Mouse (Mus musculus): ENCODE results near the gene Dbi. TPM values are rescaled to one million over a fixed set of nuclear protein-coding genes. Genes with fewer than 3 reads are reported as not detected.

Gene Dbi
- polyA plus RNA-seq, 1 experiment: 1,337 TPM

- H3K27me3 ChIP-seq (replicated peaks; ENCODE audit: control insufficient read depth, insufficient read depth, low read length): no peaks in the 10 kb centered on the region
- no peak for TF ChIP-seq CTCF (conservative IDR thresholded peaks at IDR 0.05; ENCODE audit: insufficient read depth, insufficient read length, low read depth, low read length)
- no peak overlapping the region for H3K27ac ChIP-seq (ENCODE audit: insufficient read depth, low read depth, low read length)
- no peaks in the 10 kb centered on the region for H3K36me3 ChIP-seq (ENCODE audit: control insufficient read depth, insufficient read depth, low read length)
- DNase-seq: peak; percentile 34
- peaks cover 6% of the 10 kb centered on the region; the same call in 1 of the 2 replicates for H3K4me1 ChIP-seq (ENCODE audit: control insufficient read depth, insufficient read depth, low read length)
- H3K4me3 ChIP-seq (ENCODE audit: insufficient read depth, low read depth, low read length): no peak overlapping the region
- 69% methylated on average over 7 of the region's 7 CpGs for WGBS
Observed at GRCm38 (mm10) chr1:120135934-120136786, 15.3 kb upstream of the Dbi start.

DNA sequence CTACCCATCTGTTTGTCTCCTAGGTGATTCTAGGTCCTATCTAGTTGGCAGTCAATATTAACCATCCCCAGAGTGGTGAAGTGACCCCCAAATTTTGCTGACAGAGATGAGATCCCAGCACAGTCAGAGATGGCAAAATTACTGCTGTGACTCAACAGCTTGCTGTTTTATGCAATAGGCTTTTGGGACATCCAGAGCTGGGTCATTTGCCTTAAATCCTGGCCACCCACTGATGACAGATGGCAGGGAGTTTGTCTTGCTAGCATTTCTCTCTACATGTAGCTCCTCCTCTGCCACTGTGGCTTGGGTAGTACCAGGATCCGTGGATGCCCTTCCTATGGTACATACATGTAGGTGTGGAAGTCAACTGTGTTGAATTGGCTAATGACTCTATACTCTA is 11.5 kb upstream of the Dbi start:
- WGBS: 90% methylated on average over 1 of the region's 1 CpGs
- H3K4me1 ChIP-seq (ENCODE audit: control insufficient read depth, insufficient read depth, low read length): no peaks in the 10 kb centered on the region
- H3K4me3 ChIP-seq (ENCODE audit: insufficient read depth, low read depth, low read length): no peak overlapping the region
- TF ChIP-seq CTCF (conservative IDR thresholded peaks at IDR 0.05; ENCODE audit: insufficient read depth, insufficient read length, low read depth, low read length) (no peak), POLR2A (IDR thresholded peaks at IDR 0.05; ENCODE audit: low read depth, low read length) (no peak)
- DNase-seq: no peak
- H3K27me3 ChIP-seq (replicated peaks; ENCODE audit: control insufficient read depth, insufficient read depth, low read length): no peaks in the 10 kb centered on the region
- no peak overlapping the region for H3K27ac ChIP-seq (ENCODE audit: insufficient read depth, low read depth, low read length)
- H3K36me3 ChIP-seq (ENCODE audit: control insufficient read depth, insufficient read depth, low read length): no peaks in the 10 kb centered on the region

- WGBS: 65% methylated on average over 9 of the region's 9 CpGs
- Histone ChIP-seq H3K4me1 (ENCODE audit: control insufficient read depth, insufficient read depth, low read length) (peaks cover 8% of the 10 kb centered on the region), H3K4me3 (ENCODE audit: insufficient read depth, low read depth, low read length) (no peak overlapping the region), H3K36me3 (ENCODE audit: control insufficient read depth, insufficient read depth, low read length) (no peaks in the 10 kb centered on the region), H3K27me3 (replicated peaks; ENCODE audit: control insufficient read depth, insufficient read depth, low read length) (no peaks in the 10 kb centered on the region), H3K27ac (ENCODE audit: insufficient read depth, low read depth, low read length) (no peak overlapping the region)
- TF ChIP-seq POLR2A (IDR thresholded peaks at IDR 0.05; ENCODE audit: low read depth, low read length) (no peak), CTCF (conservative IDR thresholded peaks at IDR 0.05; ENCODE audit: insufficient read depth, insufficient read length, low read depth, low read length) (no peak)
- DNase-seq: peak; percentile 54
Observed at GRCm38 (mm10) chr1:120126318-120126717, 5.4 kb upstream of the Dbi start.

GRCm38 (mm10) chr1:120125471-120125870 is 4.6 kb upstream of the Dbi start:
- Histone ChIP-seq H3K36me3 (ENCODE audit: control insufficient read depth, insufficient read depth, low read length) (no peaks in the 10 kb centered on the region), H3K4me1 (ENCODE audit: control insufficient read depth, insufficient read depth, low read length) (peaks cover 8% of the 10 kb centered on the region), H3K27me3 (replicated peaks; ENCODE audit: control insufficient read depth, insufficient read depth, low read length) (no peaks in the 10 kb centered on the region), H3K27ac (ENCODE audit: insufficient read depth, low read depth, low read length) (no peak overlapping the region), H3K4me3 (ENCODE audit: insufficient read depth, low read depth, low read length) (no peak overlapping the region)
- 59% methylated on average over 6 of the region's 6 CpGs for WGBS
- DNase-seq: no peak
- TF ChIP-seq POLR2A (IDR thresholded peaks at IDR 0.05; ENCODE audit: low read depth, low read length): no peak
- no peak for TF ChIP-seq CTCF (conservative IDR thresholded peaks at IDR 0.05; ENCODE audit: insufficient read depth, insufficient read length, low read depth, low read length)

- no peak overlapping the region for H3K27ac ChIP-seq (ENCODE audit: insufficient read depth, low read depth, low read length)
- WGBS: 41% methylated on average over 4 of the region's 4 CpGs
Observed at GRCm38 (mm10) chr1:120124839-120125238, 4.0 kb upstream of the Dbi start.

GRCm38 (mm10) chr1:120122634-120123383 is 1.9 kb upstream of the Dbi start:
- Histone ChIP-seq H3K4me3 (ENCODE audit: insufficient read depth, low read depth, low read length) (no peak overlapping the region), H3K27ac (ENCODE audit: insufficient read depth, low read depth, low read length) (no peak overlapping the region)
- TF ChIP-seq CTCF (conservative IDR thresholded peaks at IDR 0.05; ENCODE audit: insufficient read depth, insufficient read length, low read depth, low read length) (no peak), POLR2A (IDR thresholded peaks at IDR 0.05; ENCODE audit: low read depth, low read length) (no peak)

More at GRCm38 (mm10) chr1:120124839-120125238, 4.0 kb upstream of the Dbi start:
- H3K4me3 ChIP-seq (ENCODE audit: insufficient read depth, low read depth, low read length): no peak overlapping the region
- no peaks in the 10 kb centered on the region for H3K36me3 ChIP-seq (ENCODE audit: control insufficient read depth, insufficient read depth, low read length)
- TF ChIP-seq CTCF (conservative IDR thresholded peaks at IDR 0.05; ENCODE audit: insufficient read depth, insufficient read length, low read depth, low read length): no peak
- TF ChIP-seq POLR2A (IDR thresholded peaks at IDR 0.05; ENCODE audit: low read depth, low read length): no peak
- no peaks in the 10 kb centered on the region for H3K27me3 ChIP-seq (replicated peaks; ENCODE audit: control insufficient read depth, insufficient read depth, low read length)
- DNase-seq: peak; percentile 64
- peaks cover 10% of the 10 kb centered on the region for H3K4me1 ChIP-seq (ENCODE audit: control insufficient read depth, insufficient read depth, low read length)

More at GRCm38 (mm10) chr1:120122634-120123383, 1.9 kb upstream of the Dbi start:
- DNase-seq: no peak
- WGBS: 93% methylated on average over 8 of the region's 8 CpGs
- Histone ChIP-seq H3K4me1 (ENCODE audit: control insufficient read depth, insufficient read depth, low read length) (peaks cover 21% of the 10 kb centered on the region), H3K36me3 (ENCODE audit: control insufficient read depth, insufficient read depth, low read length) (no peaks in the 10 kb centered on the region), H3K27me3 (replicated peaks; ENCODE audit: control insufficient read depth, insufficient read depth, low read length) (no peaks in the 10 kb centered on the region)

Measured in kidney, adult 2 months (tissue).